Mouse (Mus musculus) embryonic facial prominence, embryonic 15.5 days (tissue): ENCODE measurements around the gene S100a2. TPM values are rescaled to one million over a fixed set of nuclear protein-coding genes. Genes with fewer than 3 reads are reported as not detected.

ENCODE experiments used
- ATAC-seq: fragments of 200-750 bp; cut with Nextera tagmentation; 2 replicates; pipeline ENCODE4 v1.8.0; 2017; ENCODE audit warnings: low read depth, moderate TSS enrichment; ENCODE audit not compliant: insufficient number of reproducible peaks, low FRiP score, low TSS enrichment
- H3K27ac ChIP-seq: fragments of 300-500 bp; sonication (generic); replicated peaks from 2 replicates; pipeline ENCODE4 v1.5.1; 2015; ENCODE audit warnings: mild to moderate bottlenecking, inconsistent platforms
- H3K27me3 ChIP-seq: fragments of 300-500 bp; sonication (generic); 2 replicates; pipeline ENCODE4 v1.6.1; 2015; ENCODE audit warnings: inconsistent platforms
- H3K36me3 ChIP-seq: fragments of 300-500 bp; sonication (generic); 2 replicates; pipeline ENCODE4 v1.6.1; 2015; ENCODE audit warnings: mild to moderate bottlenecking, inconsistent platforms
- H3K4me1 ChIP-seq: fragments of 300-500 bp; sonication (generic); 2 replicates; pipeline ENCODE4 v1.6.1; 2015; ENCODE audit warnings: inconsistent platforms
- H3K4me2 ChIP-seq: fragments of 300-500 bp; sonication (generic); replicated peaks from 2 replicates; pipeline ENCODE4 v1.6.1; 2015; ENCODE audit warnings: mild to moderate bottlenecking, inconsistent platforms
- H3K4me3 ChIP-seq: fragments of 300-500 bp; sonication (generic); replicated peaks from 2 replicates; pipeline ENCODE4 v1.5.1; 2015; ENCODE audit warnings: mild to moderate bottlenecking, inconsistent platforms
- H3K9ac ChIP-seq: fragments of 300-500 bp; sonication (generic); 2 replicates; pipeline ENCODE4 v1.6.1; 2015; ENCODE audit warnings: inconsistent platforms
- H3K9me3 ChIP-seq: fragments of 300-500 bp; sonication (generic); replicated peaks from 2 replicates; pipeline ENCODE4 v1.6.1; 2016; ENCODE audit warnings: inconsistent platforms
- WGBS: fragments of 180-500 bp; shearing (Covaris S2); methylation state at CpG from one replicate; pipeline ENCODE4 v1.1.7; 2015; 5-methylcytosine and 5-hydroxymethylcytosine counted together
- polyA plus RNA-seq: library from polyadenylated mRNA; unstranded; fragments of >200 nt; fragmentation: Nextera tagmentation; extraction: Ambion mirVana; gene quantifications from 2 replicates; pipeline ENCODE4 v1.2.1, GENCODE M21; 2015

Gene S100a2
- polyA plus RNA-seq, 1 experiment from 2014 or later, result not detected

GRCm38 (mm10) chr3:90615911-90616310 lies 25.9 kb downstream of the S100a2 start:
- peaks cover 35% of the 10 kb centered on the region for H3K4me1 ChIP-seq
- no peak overlapping the region for H3K4me3 ChIP-seq
- ATAC-seq, result no peak
- H3K27ac ChIP-seq, result no peak overlapping the region
- no peaks in the 10 kb centered on the region for H3K9me3 ChIP-seq
- no peak overlapping the region for H3K9ac ChIP-seq
- 75% methylated on average over 1 of the region's 1 CpGs for WGBS
- no peaks in the 10 kb centered on the region for H3K27me3 ChIP-seq
- H3K36me3 ChIP-seq, result no peaks in the 10 kb centered on the region
- 0 out of 2 replicates have a peak overlapping the region, but pooled peaks have one; percentile 74 for H3K4me2 ChIP-seq

GRCm38 (mm10) chr3:90617586-90617985 lies 27.5 kb downstream of the S100a2 start:
- Histone ChIP-seq H3K36me3 (no peaks in the 10 kb centered on the region), H3K9me3 (no peaks in the 10 kb centered on the region), H3K4me2 (no peak overlapping the region), H3K9ac (no peak overlapping the region), H3K27ac (no peak overlapping the region), H3K27me3 (no peaks in the 10 kb centered on the region), H3K4me1 (peaks cover 29% of the 10 kb centered on the region), H3K4me3 (no peak overlapping the region)
- 15% methylated on average over 1 of the region's 1 CpGs for WGBS
- no peak for ATAC-seq

- WGBS, result 57% methylated on average over 7 of the region's 7 CpGs
- H3K9me3 ChIP-seq, result no peaks in the 10 kb centered on the region
- ATAC-seq, result no peak
- H3K27ac ChIP-seq, result no peak overlapping the region
- H3K4me3 ChIP-seq, result no peak overlapping the region
- no peak overlapping the region for H3K9ac ChIP-seq
- no peaks in the 10 kb centered on the region for H3K36me3 ChIP-seq
- no peak overlapping the region for H3K4me2 ChIP-seq
- no peaks in the 10 kb centered on the region for H3K27me3 ChIP-seq
- peaks cover 16% of the 10 kb centered on the region for H3K4me1 ChIP-seq
Observed at GRCm38 (mm10) chr3:90621552-90621951, 31.5 kb downstream of the S100a2 start.

GRCm38 (mm10) chr3:90623435-90624071 lies 33.5 kb downstream of the S100a2 start:
- Histone ChIP-seq H3K4me2 (no peak overlapping the region), H3K27me3 (no peaks in the 10 kb centered on the region), H3K36me3 (no peaks in the 10 kb centered on the region), H3K9ac (no peak overlapping the region), H3K9me3 (no peaks in the 10 kb centered on the region), H3K27ac (no peak overlapping the region; the same call in 1 of the 2 replicates), H3K4me1 (peaks cover 16% of the 10 kb centered on the region), H3K4me3 (no peak overlapping the region)
- 7% methylated on average over 2 of the region's 2 CpGs for WGBS
- ATAC-seq, result peak; percentile 44; the same call in 1 of the 2 replicates

- no peak overlapping the region for H3K27ac ChIP-seq
- WGBS, result 73% methylated on average over 5 of the region's 5 CpGs
- no peaks in the 10 kb centered on the region for H3K27me3 ChIP-seq
Observed at GRCm38 (mm10) chr3:90625496-90625895, 35.4 kb downstream of the S100a2 start.

GRCm38 (mm10) chr3:90626266-90627021 lies 36.4 kb downstream of the S100a2 start:
- Histone ChIP-seq H3K27ac (no peak overlapping the region), H3K27me3 (no peaks in the 10 kb centered on the region), H3K9ac (no peak overlapping the region), H3K36me3 (no peaks in the 10 kb centered on the region), H3K4me2 (no peak overlapping the region), H3K4me1 (peaks cover 16% of the 10 kb centered on the region), H3K9me3 (no peaks in the 10 kb centered on the region), H3K4me3 (no peak overlapping the region)
- WGBS, result 70% methylated on average over 9 of the region's 9 CpGs
- no peak for ATAC-seq

More at GRCm38 (mm10) chr3:90625496-90625895, 35.4 kb downstream of the S100a2 start:
- Histone ChIP-seq H3K4me2 (no peak overlapping the region), H3K4me3 (no peak overlapping the region), H3K9me3 (no peaks in the 10 kb centered on the region), H3K36me3 (no peaks in the 10 kb centered on the region), H3K4me1 (peaks cover 16% of the 10 kb centered on the region), H3K9ac (no peak overlapping the region)
- ATAC-seq, result no peak

- no peaks in the 10 kb centered on the region for H3K27me3 ChIP-seq
- no peak overlapping the region for H3K27ac ChIP-seq
- WGBS, result 89% methylated on average over 5 of the region's 5 CpGs
Observed at GRCm38 (mm10) chr3:90627366-90627765, 37.3 kb downstream of the S100a2 start.

GRCm38 (mm10) chr3:90627807-90628206 lies 37.8 kb downstream of the S100a2 start:
- WGBS, result 60% methylated on average over 4 of the region's 4 CpGs
- no peaks in the 10 kb centered on the region for H3K36me3 ChIP-seq
- H3K27ac ChIP-seq, result no peak overlapping the region

More at GRCm38 (mm10) chr3:90627366-90627765, 37.3 kb downstream of the S100a2 start:
- Histone ChIP-seq H3K4me3 (no peak overlapping the region), H3K4me1 (peaks cover 16% of the 10 kb centered on the region), H3K36me3 (no peaks in the 10 kb centered on the region), H3K9me3 (no peaks in the 10 kb centered on the region), H3K4me2 (no peak overlapping the region), H3K9ac (no peak overlapping the region)
- no peak for ATAC-seq

GRCm38 (mm10) chr3:90629298-90629697 lies 39.3 kb downstream of the S100a2 start:
- H3K9ac ChIP-seq, result no peak overlapping the region
- H3K4me2 ChIP-seq, result no peak overlapping the region
- no peak overlapping the region for H3K27ac ChIP-seq
- H3K9me3 ChIP-seq, result no peaks in the 10 kb centered on the region
- no peaks in the 10 kb centered on the region for H3K36me3 ChIP-seq
- ATAC-seq, result peak; percentile 55; the same call in 1 of the 2 replicates
- H3K4me1 ChIP-seq, result 0 out of 2 replicates have a peak, but pooled peaks cover 4% of the 10 kb centered on the region
- 69% methylated on average over 2 of the region's 2 CpGs for WGBS
- no peaks in the 10 kb centered on the region for H3K27me3 ChIP-seq
- no peak overlapping the region for H3K4me3 ChIP-seq

More at GRCm38 (mm10) chr3:90627807-90628206, 37.8 kb downstream of the S100a2 start:
- H3K9ac ChIP-seq, result no peak overlapping the region
- no peaks in the 10 kb centered on the region for H3K9me3 ChIP-seq
- no peak for ATAC-seq
- H3K27me3 ChIP-seq, result no peaks in the 10 kb centered on the region
- H3K4me3 ChIP-seq, result no peak overlapping the region
- H3K4me1 ChIP-seq, result peaks cover 16% of the 10 kb centered on the region
- no peak overlapping the region for H3K4me2 ChIP-seq

GRCm38 (mm10) chr3:90631984-90632383 lies 41.9 kb downstream of the S100a2 start:
- ATAC-seq, result no peak

GRCm38 (mm10) chr3:90638511-90639275 lies 48.6 kb downstream of the S100a2 start:
- no peak overlapping the region for H3K4me2 ChIP-seq
- H3K4me1 ChIP-seq, result no peaks in the 10 kb centered on the region
- no peak overlapping the region for H3K4me3 ChIP-seq
- no peak overlapping the region for H3K9ac ChIP-seq
- H3K27ac ChIP-seq, result no peak overlapping the region
- no peaks in the 10 kb centered on the region for H3K36me3 ChIP-seq
- 47% methylated on average over 1 of the region's 1 CpGs for WGBS
- no peaks in the 10 kb centered on the region for H3K9me3 ChIP-seq
- ATAC-seq, result no peak
- no peaks in the 10 kb centered on the region for H3K27me3 ChIP-seq

More at GRCm38 (mm10) chr3:90631984-90632383, 41.9 kb downstream of the S100a2 start:
- Histone ChIP-seq H3K4me2 (no peak overlapping the region), H3K9me3 (no peaks in the 10 kb centered on the region), H3K27ac (no peak overlapping the region), H3K4me1 (no peaks in the 10 kb centered on the region), H3K9ac (no peak overlapping the region), H3K27me3 (no peaks in the 10 kb centered on the region), H3K36me3 (no peaks in the 10 kb centered on the region), H3K4me3 (no peak overlapping the region)
- WGBS, result 80% methylated on average over 2 of the region's 2 CpGs
